Mouse (Mus musculus) retina, adult 2 months (tissue): Measurements from ENCODE around the gene Gstp2.

Experiments used
- DNase-seq: peaks from one replicate; pipeline ENCODE4 v3.0.0-alpha.2; 2012; ENCODE audit warnings: low read depth, low spot score

Gstp2 gene

GRCm38 (mm10) chr19:4045966-4046865, at the start of gene Gstp2:
Gene Gstp2 (minus strand): TSS chr19:4046023.
- DNase-seq = no peak

GRCm38 (mm10) chr19:4094774-4095303, 49.0 kb upstream of the Gstp2 start:
- DNase-seq = no peak

GRCm38 (mm10) chr19:4094348-4094747, 48.5 kb upstream of the Gstp2 start:
- DNase-seq = no peak

- DNase-seq = no peak
Measured at GRCm38 (mm10) chr19:4093772-4094171, 47.9 kb upstream of the Gstp2 start.

GRCm38 (mm10) chr19:4092750-4093149, 46.9 kb upstream of the Gstp2 start:
- no peak for DNase-seq

GRCm38 (mm10) chr19:4091383-4091782, 45.6 kb upstream of the Gstp2 start:
- DNase-seq = no peak

- no peak for DNase-seq
Measured at GRCm38 (mm10) chr19:4090446-4090845, 44.6 kb upstream of the Gstp2 start.

GRCm38 (mm10) chr19:4089128-4089527, 43.3 kb upstream of the Gstp2 start:
- DNase-seq = no peak

- no peak for DNase-seq
Measured at GRCm38 (mm10) chr19:4088146-4088545, 42.3 kb upstream of the Gstp2 start.

- DNase-seq = no peak
Measured at GRCm38 (mm10) chr19:4087090-4087489, 41.3 kb upstream of the Gstp2 start.

- no peak for DNase-seq
Measured at GRCm38 (mm10) chr19:4086156-4086555, 40.3 kb upstream of the Gstp2 start.

- no peak for DNase-seq
Measured at GRCm38 (mm10) chr19:4084984-4085383, 39.2 kb upstream of the Gstp2 start.

GRCm38 (mm10) chr19:4083826-4084225, 38.0 kb upstream of the Gstp2 start:
- no peak for DNase-seq

GRCm38 (mm10) chr19:4083316-4083715, 37.5 kb upstream of the Gstp2 start:
- no peak for DNase-seq

GRCm38 (mm10) chr19:4082219-4082965, 36.6 kb upstream of the Gstp2 start:
- DNase-seq = no peak

- DNase-seq = no peak
Measured at GRCm38 (mm10) chr19:4081394-4081793, 35.6 kb upstream of the Gstp2 start, which contains the start of gene Cabp2. Gene Cabp2 (plus strand): TSS chr19:4081578.

- DNase-seq = no peak
Measured at GRCm38 (mm10) chr19:4080511-4081009, 34.7 kb upstream of the Gstp2 start.

- no peak for DNase-seq
Measured at GRCm38 (mm10) chr19:4079594-4079993, 33.8 kb upstream of the Gstp2 start.

GRCm38 (mm10) chr19:4075531-4075930, 29.7 kb upstream of the Gstp2 start:
- DNase-seq = no peak

- no peak for DNase-seq
Measured at GRCm38 (mm10) chr19:4072706-4073424, 27.0 kb upstream of the Gstp2 start.

GRCm38 (mm10) chr19:4071406-4071805, 25.6 kb upstream of the Gstp2 start:
- DNase-seq = no peak

GRCm38 (mm10) chr19:4070756-4071155, 24.9 kb upstream of the Gstp2 start:
- no peak for DNase-seq
